Mouse (Mus musculus) liver, embryonic 14.5 days (tissue): ENCODE data around the gene Gabrr3. TPM values are rescaled to one million over a fixed set of nuclear protein-coding genes. Genes with fewer than 3 reads are reported as not detected.
A peak's percentile ranks its signal among the peaks of the same experiment; 100 is the strongest.

Source experiments
- ATAC-seq: fragments of 200-750 bp; cut with Nextera tagmentation; 2 replicates; pipeline ENCODE4 v1.8.0; 2017; ENCODE audit warnings: moderate number of reproducible peaks, mild to moderate bottlenecking, moderate library complexity; ENCODE audit not compliant: insufficient read depth
- DNase-seq, 3 experiments: peaks; one replicate each; pipeline ENCODE4 v3.0.0-alpha.2; 2012 to 2013; ENCODE audit warnings: low read depth in 3 of 3, low spot score in 3 of 3
- H3K27ac ChIP-seq: fragments of 300-500 bp; sonication (generic); 2 replicates; pipeline ENCODE4 v1.5.1; 2014; ENCODE audit warnings: moderate library complexity, mild to moderate bottlenecking, control low read depth, inconsistent platforms
- H3K27me3 ChIP-seq: fragments of 300-500 bp; sonication (generic); 2 replicates; pipeline ENCODE4 v1.6.1; 2014; ENCODE audit warnings: mild to moderate bottlenecking, low read length, moderate library complexity; ENCODE audit not compliant: control insufficient read depth, insufficient read depth
- H3K36me3 ChIP-seq: fragments of 300-500 bp; sonication (generic); replicated peaks from 2 replicates; pipeline ENCODE4 v1.6.1; 2014; ENCODE audit warnings: low read depth; ENCODE audit not compliant: control insufficient read depth, insufficient read depth
- H3K4me1 ChIP-seq, 2 experiments: fragments of 200-500 bp in 1 of 2; fragments of 300-500 bp in 1 of 2; sonication (generic) in 1 of 2; replicated peaks; 2 replicates each; pipeline ENCODE4 v1.6.1; 2012 to 2014; ENCODE audit warnings: antibody characterized with exemption in 1 of 2, inconsistent platforms in 1 of 2, low read length in 1 of 2; ENCODE audit not compliant: control insufficient read depth in 2 of 2, insufficient read depth in 2 of 2
- H3K4me2 ChIP-seq: fragments of 300-500 bp; sonication (generic); 2 replicates; pipeline ENCODE4 v1.6.1; 2014; ENCODE audit warnings: low read depth, mild to moderate bottlenecking, control low read depth, moderate library complexity
- H3K4me3 ChIP-seq, 2 experiments: fragments of 200-500 bp in 1 of 2; fragments of 300-500 bp in 1 of 2; sonication (generic) in 1 of 2; 2 replicates each; pipeline ENCODE4 v1.5.1; 2012 to 2014; ENCODE audit warnings: low read depth in 2 of 2, low read length in 2 of 2, mild to moderate bottlenecking in 2 of 2, control low read depth in 1 of 2, inconsistent platforms in 1 of 2, moderate library complexity in 1 of 2; ENCODE audit not compliant: insufficient read depth in 1 of 2
- H3K9ac ChIP-seq: fragments of 300-500 bp; sonication (generic); replicated peaks from 2 replicates; pipeline ENCODE4 v1.6.1; 2014; ENCODE audit warnings: mild to moderate bottlenecking, control low read depth, moderate library complexity
- H3K9me3 ChIP-seq: fragments of 300-500 bp; sonication (generic); 2 replicates; pipeline ENCODE4 v1.6.1; 2016; ENCODE audit warnings: low read length, mixed read lengths; ENCODE audit not compliant: control insufficient read depth
- CTCF ChIP-seq: IDR thresholded peaks from 2 replicates; pipeline ENCODE4 v1.5.1; 2016; ENCODE audit warnings: antibody characterized with exemption, low read depth, control low read depth
- EP300 ChIP-seq: IDR thresholded peaks from 2 replicates; pipeline ENCODE4 v1.6.1; 2016; ENCODE audit warnings: antibody characterized with exemption, low read depth
- WGBS: fragments of 180-500 bp; shearing (Covaris S2); extraction: QIAGEN DNeasy Blood & Tissue Kit; methylation state at CpG from one replicate; pipeline ENCODE4 v1.1.7; 2014; ENCODE audit not compliant: insufficient replicate concordance; 5-methylcytosine and 5-hydroxymethylcytosine counted together
- polyA plus RNA-seq, 2 experiments: library from polyadenylated mRNA; depleted of rRNA in 1 of 2; stranded (reverse) in 1 of 2; unstranded in 1 of 2; fragments of >200 nt; fragmentation: Nextera tagmentation in 1 of 2; extraction: Ambion mirVana in 1 of 2; gene quantifications; 2 replicates each; pipeline versions ENCODE4 v1.2.1 to v1.2.3; 2012 to 2014

The Gabrr3 gene
- polyA plus RNA-seq, 2 experiments, result not detected

DNA sequence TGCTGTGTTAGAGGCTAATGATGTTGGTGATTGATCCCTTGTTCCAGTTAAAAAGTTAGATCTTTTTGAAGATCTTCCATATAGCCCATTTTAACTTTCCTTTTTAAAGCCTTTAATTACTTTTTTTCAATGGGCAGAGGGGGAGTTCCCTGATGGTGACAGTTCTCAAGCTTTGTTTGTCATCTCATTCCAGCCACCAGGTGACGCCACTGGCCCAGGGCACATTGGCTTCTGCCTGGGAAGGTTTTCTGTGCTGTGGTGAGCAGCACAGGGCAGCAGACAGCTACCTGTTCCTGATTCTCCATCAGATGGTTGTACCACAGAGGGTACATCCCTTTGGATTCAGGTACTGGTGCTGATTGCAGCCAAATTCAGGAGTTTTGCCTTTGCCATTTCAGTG lies 67.7 kb downstream of the Gabrr3 start:
- WGBS, result 21% methylated on average over 1 of the region's 1 CpGs
- no peak for ATAC-seq
- Histone ChIP-seq H3K36me3 (peaks cover 3% of the 10 kb centered on the region; the same call in 1 of the 2 replicates), H3K9ac (no peak overlapping the region), H3K4me2 (no peak overlapping the region), H3K9me3 (no peaks in the 10 kb centered on the region), H3K4me3 (no peak overlapping the region), H3K4me1 (peaks cover 0 to 5% of the 10 kb centered on the region in 2 experiments; a peak in 2 of 4 replicates), H3K27ac (no peak overlapping the region), H3K27me3 (no peaks in the 10 kb centered on the region)
- peak in 2 of 3 experiments; percentile 13 to 19 for DNase-seq
- TF ChIP-seq EP300 (no peak), CTCF (peak; percentile 84)

GRCm38 (mm10) chr16:59477955-59478354 lies 70.8 kb downstream of the Gabrr3 start:
- H3K4me2 ChIP-seq, result no peak overlapping the region
- no peak overlapping the region for H3K9ac ChIP-seq
- H3K27ac ChIP-seq, result no peak overlapping the region
- H3K4me1 ChIP-seq, result 0 out of 4 replicates have a peak, but pooled peaks cover 0 to 2% of the 10 kb centered on the region in 2 experiments
- ATAC-seq, result no peak
- H3K4me3 ChIP-seq, result no peak overlapping the region
- DNase-seq, result no peak
- no peaks in the 10 kb centered on the region for H3K9me3 ChIP-seq
- no peak for TF ChIP-seq CTCF
- no peak for TF ChIP-seq EP300
- H3K36me3 ChIP-seq, result peaks cover 3% of the 10 kb centered on the region
- 46% methylated on average over 3 of the region's 3 CpGs for WGBS
- H3K27me3 ChIP-seq, result no peaks in the 10 kb centered on the region

DNA sequence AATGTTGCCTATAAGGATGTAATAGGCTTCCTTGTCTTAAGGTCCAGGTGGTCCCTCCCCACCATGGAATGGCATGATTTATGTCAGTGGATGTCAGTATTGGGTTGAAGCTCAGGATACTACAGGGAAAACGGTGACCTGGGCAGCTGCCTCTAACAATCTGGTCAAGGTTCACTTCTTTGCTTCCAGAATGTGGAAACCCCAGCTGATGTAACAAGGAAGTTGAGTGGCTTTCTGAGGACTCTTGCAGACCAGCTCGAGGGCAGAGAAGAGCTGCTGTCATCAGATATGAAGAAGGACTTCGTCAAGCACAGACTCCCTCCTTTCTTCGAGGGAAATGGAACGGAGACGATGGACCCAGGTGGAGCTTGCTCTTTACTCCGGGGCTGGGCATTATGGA lies 80.1 kb downstream of the Gabrr3 start:
- Histone ChIP-seq H3K9ac (no peak overlapping the region), H3K4me1 (no peaks in the 10 kb centered on the region; a peak in 1 of 4 replicates), H3K9me3 (no peaks in the 10 kb centered on the region), H3K4me3 (no peak overlapping the region), H3K27me3 (no peaks in the 10 kb centered on the region), H3K4me2 (no peak overlapping the region), H3K36me3 (peaks cover 19% of the 10 kb centered on the region), H3K27ac (no peak overlapping the region)
- 71% methylated on average over 7 of the region's 7 CpGs for WGBS
- DNase-seq (no peak), ATAC-seq (no peak)
- TF ChIP-seq CTCF (no peak), EP300 (no peak)

GRCm38 (mm10) chr16:59487975-59488548 lies 80.9 kb downstream of the Gabrr3 start:
- ATAC-seq, result peak; percentile 70
- TF ChIP-seq CTCF, result no peak
- TF ChIP-seq EP300, result peak; percentile 37; the same call in 1 of the 2 replicates
- 33% methylated on average over 9 of the region's 9 CpGs for WGBS
- no peaks in the 10 kb centered on the region for H3K9me3 ChIP-seq
- H3K27me3 ChIP-seq, result no peaks in the 10 kb centered on the region
- H3K4me3 ChIP-seq, result no peak overlapping the region
- H3K4me1 ChIP-seq, result no peaks in the 10 kb centered on the region; a peak in 1 of 4 replicates
- H3K4me2 ChIP-seq, result no peak overlapping the region
- peak in 1 of 3 experiments; percentile 11 for DNase-seq
- no peak overlapping the region for H3K9ac ChIP-seq
- H3K27ac ChIP-seq, result no peak overlapping the region
- H3K36me3 ChIP-seq, result peaks cover 22% of the 10 kb centered on the region

DNA sequence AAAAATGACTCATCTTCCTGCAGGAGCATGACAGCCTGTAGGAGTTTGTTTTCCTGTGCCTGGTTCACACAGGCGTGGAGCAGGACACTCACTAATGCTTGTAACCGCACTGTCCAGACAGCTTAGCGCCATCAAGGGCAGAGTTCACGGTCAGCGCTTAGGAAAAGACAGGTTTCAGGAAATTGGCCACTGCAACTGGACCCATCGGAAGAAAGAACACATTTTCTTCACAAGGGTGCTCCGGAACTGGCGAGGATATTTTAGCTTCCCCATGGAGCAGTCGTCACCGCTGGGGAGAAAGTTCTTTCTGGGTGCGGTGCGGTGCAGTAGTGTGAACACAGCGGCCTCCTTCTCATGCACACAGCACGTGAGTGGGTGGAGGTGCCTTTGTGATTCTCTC lies 86.1 kb downstream of the Gabrr3 start:
- Histone ChIP-seq H3K4me1 (no peaks in the 10 kb centered on the region), H3K4me2 (no peak overlapping the region), H3K9me3 (no peaks in the 10 kb centered on the region), H3K27me3 (no peaks in the 10 kb centered on the region), H3K4me3 (no peak overlapping the region), H3K36me3 (peaks cover 16% of the 10 kb centered on the region), H3K27ac (no peak overlapping the region), H3K9ac (no peak overlapping the region)
- no peak for DNase-seq
- ATAC-seq, result no peak
- TF ChIP-seq EP300, result no peak
- TF ChIP-seq CTCF, result no peak
- WGBS, result 83% methylated on average over 14 of the region's 14 CpGs
